Mouse (Mus musculus) left cerebral cortex, adult 9 months (tissue): ENCODE measurements at regions not wholly inside any gene's neighbourhood (a gene's known extent, or its start where the extent isn't known, plus 50 kb on each side); places are given as distances from the start of the nearest gene placed in this dataset.

Experiments used
- DNase-seq, 2 experiments: peaks; one replicate each; pipeline ENCODE4 v3.0.0; 2022; ENCODE audit warnings: low spot score in 2 of 2

- DNase-seq, result no peak
Measured at GRCm38 (mm10) chr1:56453756-56454155, 183.5 kb downstream of the Hsfy2 start.

DNA sequence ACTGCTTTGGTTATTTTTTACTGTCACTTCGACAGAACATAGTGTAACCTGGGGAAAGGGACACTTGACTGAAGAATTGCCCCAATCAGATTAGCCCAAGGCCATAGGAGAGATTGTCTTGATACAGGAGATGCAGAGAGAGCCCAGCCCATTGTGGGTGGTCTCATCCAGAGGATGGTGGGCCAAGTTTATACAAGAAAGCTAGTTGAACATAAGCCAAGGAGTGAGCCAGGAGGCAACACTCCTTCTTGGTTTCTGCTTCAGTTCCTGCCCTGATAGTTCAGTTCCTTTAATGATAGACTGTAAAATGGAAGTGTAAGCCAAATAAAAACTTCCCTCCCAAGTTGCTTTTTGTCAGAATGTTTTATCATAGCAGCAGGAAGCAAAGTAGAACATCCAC is 194.4 kb downstream of the Hsfy2 start:
- DNase-seq, result no peak

DNA sequence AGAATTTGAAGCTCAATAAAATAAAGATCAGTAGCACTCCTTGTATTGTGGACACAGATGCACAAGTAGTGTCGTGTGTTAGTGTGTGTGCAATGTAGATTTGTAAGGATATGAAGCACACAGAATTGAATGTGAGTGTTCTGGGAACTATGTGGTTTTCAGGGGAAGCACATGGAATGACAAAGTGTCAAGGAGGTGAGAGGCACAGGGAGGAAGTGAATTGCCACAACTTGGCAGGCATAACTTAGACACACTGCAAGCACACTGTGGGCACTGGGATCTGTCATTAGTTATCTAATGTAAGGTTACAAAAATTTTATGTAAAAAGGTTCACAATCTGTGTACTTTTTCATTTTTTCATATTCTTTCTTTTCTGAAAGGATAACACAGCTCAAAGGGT is 230.4 kb downstream of the Hsfy2 start:
- DNase-seq, result no peak

- DNase-seq, result no peak
Measured at GRCm38 (mm10) chr1:56403351-56403750, 233.9 kb downstream of the Hsfy2 start.

- no peak for DNase-seq
Measured at GRCm38 (mm10) chr1:56395832-56396231, 241.4 kb downstream of the Hsfy2 start.

DNA sequence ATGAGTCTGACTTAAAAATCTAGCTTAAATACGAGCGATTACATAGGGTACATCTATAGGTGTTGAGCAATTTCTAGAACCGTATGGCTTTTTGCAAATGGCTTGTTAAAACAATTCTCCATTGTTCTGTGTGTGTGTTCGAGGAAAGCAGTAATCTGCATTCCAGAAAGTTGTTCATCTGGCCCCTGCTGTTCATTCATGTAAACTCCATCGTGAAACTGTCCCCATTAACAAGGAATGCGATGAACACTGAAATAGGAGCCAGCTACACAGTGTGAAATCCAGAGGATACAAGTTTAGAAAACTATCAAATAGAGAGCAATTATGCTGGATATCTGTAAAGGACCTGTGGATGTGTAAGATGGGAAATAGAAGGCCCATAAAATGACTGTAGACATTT is 250.1 kb downstream of the Hsfy2 start:
- DNase-seq, result no peak

GRCm38 (mm10) chr1:56366319-56366718 is 270.9 kb downstream of the Hsfy2 start:
- no peak for DNase-seq

DNA sequence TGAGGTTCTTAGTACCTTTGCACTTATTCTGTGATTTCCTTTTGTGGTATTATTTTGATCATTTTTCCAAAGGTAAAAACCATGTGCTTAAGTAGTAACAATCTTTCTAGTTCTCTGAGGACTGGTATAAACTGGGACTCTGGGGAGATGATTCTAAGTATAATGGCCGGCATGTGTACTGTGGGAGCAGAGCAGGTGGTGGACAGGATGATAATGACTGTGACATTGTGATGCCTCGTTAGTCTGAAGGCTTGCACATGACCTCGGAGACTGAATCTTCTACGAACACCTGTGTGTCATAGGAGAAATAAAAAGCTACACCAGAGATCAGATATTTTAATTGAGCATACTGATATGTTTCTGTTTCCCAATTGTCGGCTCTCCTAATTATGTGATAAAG is 276.4 kb downstream of the Hsfy2 start:
- no peak for DNase-seq

- DNase-seq, result no peak
Measured at GRCm38 (mm10) chr1:56346638-56347037, 290.6 kb downstream of the Hsfy2 start.

DNA sequence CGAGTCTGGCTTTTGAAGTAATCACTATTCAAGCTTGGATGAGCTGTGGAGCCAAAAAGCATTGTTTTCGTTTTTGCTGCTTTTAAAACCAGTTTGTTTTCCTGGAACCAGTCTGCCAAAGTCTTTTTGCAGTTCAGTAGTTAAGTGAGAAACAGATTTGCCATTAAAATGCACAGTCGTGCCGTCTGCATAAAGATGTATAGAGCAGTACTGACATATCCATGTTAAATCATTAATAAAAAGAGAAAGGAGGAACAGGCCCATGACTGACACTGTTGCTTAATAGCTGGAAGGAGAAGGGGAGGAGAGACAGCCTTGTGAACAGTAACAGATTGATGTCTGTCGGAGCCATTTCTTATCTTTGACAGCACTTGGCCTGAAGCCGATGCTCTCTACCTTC is 292.3 kb downstream of the Hsfy2 start:
- no peak for DNase-seq

DNA sequence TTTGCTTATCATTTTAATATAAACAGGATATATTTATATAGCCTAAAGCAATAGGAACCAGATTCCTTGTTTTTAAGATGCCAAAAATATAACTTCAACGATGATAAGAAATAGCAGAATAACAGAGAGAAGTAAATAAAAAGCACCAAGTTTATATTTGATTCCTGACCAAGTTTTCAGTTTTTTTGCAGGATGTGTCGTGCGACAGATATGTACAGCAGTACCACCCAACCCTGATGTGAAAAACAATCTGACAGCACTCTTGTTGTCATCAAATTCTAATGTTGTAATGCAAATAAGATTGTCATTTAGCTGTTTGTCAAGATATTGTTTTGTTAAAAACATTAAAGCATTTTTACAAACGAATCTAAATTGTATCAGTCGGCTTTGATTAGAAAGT is 309.9 kb downstream of the Hsfy2 start:
- no peak for DNase-seq

DNA sequence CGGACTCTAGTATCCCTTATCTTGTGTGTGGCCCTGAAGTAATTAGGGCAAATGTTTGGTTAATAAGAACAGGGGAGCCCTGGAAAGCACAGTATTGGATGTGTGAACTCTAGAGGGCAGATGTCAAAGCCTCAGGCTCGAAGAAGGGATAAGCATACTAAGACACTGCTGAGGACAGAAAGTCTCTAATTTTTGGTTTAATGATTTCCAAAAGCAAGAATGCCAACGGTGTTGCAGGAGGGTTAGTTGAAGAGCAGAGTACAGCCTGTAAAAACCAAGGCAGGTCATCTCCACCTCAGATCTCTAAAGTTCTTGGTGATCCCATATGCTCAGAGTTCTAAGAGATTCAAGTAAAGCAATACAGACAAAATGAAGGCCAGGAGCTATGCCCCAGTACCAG is 328.6 kb downstream of the Hsfy2 start:
- no peak for DNase-seq

GRCm38 (mm10) chr1:56294391-56294790 is 342.8 kb downstream of the Hsfy2 start:
- DNase-seq, result no peak

- DNase-seq, result no peak
Measured at GRCm38 (mm10) chr1:56289748-56290147, 347.5 kb downstream of the Hsfy2 start.

DNA sequence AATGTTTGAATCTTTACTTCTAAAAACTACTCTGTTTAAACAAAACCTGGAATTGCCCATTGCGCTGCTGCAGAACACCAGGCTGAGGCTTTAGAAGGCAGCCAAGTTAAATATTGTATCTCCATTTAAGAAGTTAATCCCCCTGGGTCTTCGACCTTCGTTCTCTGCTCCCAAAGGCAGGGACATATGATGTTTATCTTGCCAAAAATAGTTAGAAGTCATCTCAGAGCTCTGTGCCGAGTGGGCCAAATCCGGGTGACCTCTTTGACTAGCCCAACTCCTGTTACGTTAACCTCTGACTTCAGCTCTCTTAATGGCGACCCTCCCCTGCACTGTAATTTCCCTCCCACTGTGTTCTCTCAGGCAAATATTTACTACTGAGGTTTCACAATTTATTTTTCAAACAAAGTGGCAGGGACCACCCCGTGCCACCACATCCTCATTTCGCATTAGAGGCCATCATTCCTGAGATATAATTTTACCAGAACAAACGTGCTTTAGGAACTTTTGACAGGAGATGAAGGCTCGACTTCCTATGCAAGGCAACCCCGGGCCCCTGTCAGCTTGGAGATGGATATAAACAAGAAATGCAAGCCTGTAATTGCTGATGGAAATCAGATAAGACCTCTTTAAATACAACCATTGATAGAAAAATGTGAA is 350.7 kb downstream of the Hsfy2 start:
- DNase-seq, result no peak

GRCm38 (mm10) chr1:56261708-56262107 is 375.5 kb downstream of the Hsfy2 start:
- DNase-seq, result no peak

DNA sequence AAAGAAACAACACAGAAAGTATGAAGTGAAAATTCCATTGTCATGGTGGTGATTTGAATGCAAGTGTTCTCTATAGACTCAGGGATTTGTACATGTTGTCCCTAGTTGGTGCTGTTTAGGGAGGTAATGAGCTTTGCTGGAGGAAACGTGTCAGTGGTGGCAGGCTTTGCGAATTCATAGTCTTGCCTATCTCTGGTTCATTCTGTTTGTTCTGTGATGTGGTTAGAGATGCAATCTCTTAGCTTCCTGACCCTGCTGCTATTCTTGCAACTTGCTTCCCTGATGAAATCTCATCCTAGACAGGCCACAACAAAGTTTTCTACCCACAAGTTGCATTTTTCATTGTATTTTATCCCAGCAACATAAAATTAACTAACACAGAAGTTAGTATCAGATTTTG is 376.5 kb downstream of the Hsfy2 start:
- DNase-seq, result no peak

GRCm38 (mm10) chr1:56256839-56257490 is 380.3 kb downstream of the Hsfy2 start:
- DNase-seq, result no peak

DNA sequence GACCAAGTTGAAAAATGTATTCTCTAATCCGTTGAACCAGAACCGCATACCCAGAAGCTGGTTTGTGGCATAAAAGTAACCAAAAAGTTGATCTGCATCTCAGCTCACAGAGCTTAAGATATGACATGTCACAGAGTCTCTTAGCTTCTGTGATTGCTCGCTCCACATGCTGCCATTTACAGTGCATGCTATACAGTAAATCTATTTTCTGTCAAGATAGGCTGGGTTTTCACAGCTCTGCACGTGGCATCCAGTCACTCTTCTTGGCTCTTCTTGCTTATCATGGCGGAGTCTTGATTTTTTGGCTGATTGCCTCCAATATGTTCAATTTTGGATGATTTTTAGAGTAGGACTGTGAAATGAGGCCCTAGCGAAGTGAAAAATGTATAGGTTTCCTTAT is 397.5 kb downstream of the Hsfy2 start:
- DNase-seq, result no peak

- DNase-seq, result no peak
Measured at GRCm38 (mm10) chr1:56226314-56227008, 410.8 kb downstream of the Hsfy2 start.

- no peak for DNase-seq
Measured at GRCm38 (mm10) chr1:56219700-56220099, 417.5 kb downstream of the Hsfy2 start.

GRCm38 (mm10) chr1:56210712-56211371 is 426.4 kb downstream of the Hsfy2 start:
- no peak for DNase-seq
